Mouse (Mus musculus) forebrain, embryonic 13.5 days (tissue): ENCODE measurements at regions not wholly inside any gene's neighbourhood (a gene's known extent, or its start where the extent isn't known, plus 50 kb on each side); places are given as distances from the start of the nearest gene placed in this dataset.

Experiments used
- ATAC-seq: fragments of 200-750 bp; cut with Nextera tagmentation; 2 replicates; pipeline ENCODE4 v1.8.0; 2017
- H3K27ac ChIP-seq: fragments of 300-500 bp; sonication (generic); 2 replicates; pipeline ENCODE4 v1.5.1; 2015; ENCODE audit warnings: inconsistent platforms, mild to moderate bottlenecking, moderate library complexity
- H3K27me3 ChIP-seq: fragments of 300-500 bp; sonication (generic); 2 replicates; pipeline ENCODE4 v1.6.1; 2015; ENCODE audit warnings: mild to moderate bottlenecking, inconsistent platforms
- H3K36me3 ChIP-seq: fragments of 300-500 bp; sonication (generic); 2 replicates; pipeline ENCODE4 v1.6.1; 2015; ENCODE audit warnings: mild to moderate bottlenecking, inconsistent platforms; ENCODE audit not compliant: poor library complexity, severe bottlenecking
- H3K4me1 ChIP-seq: fragments of 300-500 bp; sonication (generic); 2 replicates; pipeline ENCODE4 v1.6.1; 2015; ENCODE audit warnings: inconsistent platforms
- H3K4me2 ChIP-seq: fragments of 300-500 bp; sonication (generic); 2 replicates; pipeline ENCODE4 v1.6.1; 2015; ENCODE audit warnings: inconsistent platforms, mild to moderate bottlenecking, moderate library complexity
- H3K4me3 ChIP-seq: fragments of 300-500 bp; sonication (generic); 2 replicates; pipeline ENCODE4 v1.5.1; 2015; ENCODE audit warnings: mild to moderate bottlenecking, inconsistent platforms
- H3K9ac ChIP-seq: fragments of 300-500 bp; sonication (generic); 2 replicates; pipeline ENCODE4 v1.6.1; 2015; ENCODE audit warnings: mild to moderate bottlenecking, inconsistent platforms
- H3K9me3 ChIP-seq: fragments of 300-500 bp; sonication (generic); replicated peaks from 2 replicates; pipeline ENCODE4 v1.6.1; 2016; ENCODE audit warnings: inconsistent platforms
- WGBS: fragments of 180-500 bp; shearing (Covaris S2); methylation state at CpG from one replicate; pipeline ENCODE4 v1.1.7; 2015; 5-methylcytosine and 5-hydroxymethylcytosine counted together

- Histone ChIP-seq H3K9ac (no peak overlapping the region), H3K9me3 (no peaks in the 10 kb centered on the region), H3K27me3 (0 out of 2 replicates have a peak, but pooled peaks cover 13% of the 10 kb centered on the region), H3K27ac (no peak overlapping the region), H3K36me3 (no peaks in the 10 kb centered on the region), H3K4me1 (peaks cover 43% of the 10 kb centered on the region), H3K4me3 (no peak overlapping the region), H3K4me2 (no peak overlapping the region)
- 52% methylated on average over 2 of the region's 2 CpGs for WGBS
- no peak for ATAC-seq
Measured at GRCm38 (mm10) chr8:89563544-89563943, 519.6 kb upstream of the Sall1 start.

GRCm38 (mm10) chr8:89562597-89562996 is 518.6 kb upstream of the Sall1 start:
- H3K9me3 ChIP-seq: no peaks in the 10 kb centered on the region
- H3K27ac ChIP-seq: no peak overlapping the region
- peaks cover 33% of the 10 kb centered on the region for H3K4me1 ChIP-seq
- H3K36me3 ChIP-seq: no peaks in the 10 kb centered on the region
- H3K4me3 ChIP-seq: no peak overlapping the region
- H3K9ac ChIP-seq: no peak overlapping the region
- H3K4me2 ChIP-seq: no peak overlapping the region
- WGBS: 68% methylated on average over 8 of the region's 8 CpGs
- 0 out of 2 replicates have a peak, but pooled peaks cover 18% of the 10 kb centered on the region for H3K27me3 ChIP-seq
- no peak for ATAC-seq

DNA sequence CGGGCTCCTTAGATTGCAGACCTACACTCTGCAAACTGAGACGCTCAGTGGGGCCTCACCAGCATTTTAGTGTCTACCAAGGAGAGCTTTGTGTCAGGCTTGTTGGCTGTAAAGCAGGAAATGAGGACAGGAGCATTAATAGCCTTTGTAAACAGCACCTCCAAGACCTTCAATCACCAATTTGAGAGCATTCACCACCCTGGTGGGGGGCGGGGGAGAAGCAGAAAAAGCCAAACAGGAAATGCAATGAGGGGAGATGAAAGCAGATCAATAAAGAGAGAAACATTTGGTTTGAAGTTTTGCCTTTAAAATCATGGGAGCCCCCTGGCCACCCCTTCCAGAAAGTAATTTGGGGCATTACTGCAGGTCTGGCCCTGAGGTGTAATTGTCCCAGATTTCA is 497.3 kb upstream of the Sall1 start:
- no peak overlapping the region for H3K4me3 ChIP-seq
- no peak for ATAC-seq
- no peaks in the 10 kb centered on the region for H3K9me3 ChIP-seq
- H3K4me1 ChIP-seq: no peaks in the 10 kb centered on the region
- no peak overlapping the region for H3K27ac ChIP-seq
- no peaks in the 10 kb centered on the region for H3K36me3 ChIP-seq
- H3K4me2 ChIP-seq: no peak overlapping the region
- WGBS: 39% methylated on average over 3 of the region's 3 CpGs
- no peaks in the 10 kb centered on the region for H3K27me3 ChIP-seq
- no peak overlapping the region for H3K9ac ChIP-seq

DNA sequence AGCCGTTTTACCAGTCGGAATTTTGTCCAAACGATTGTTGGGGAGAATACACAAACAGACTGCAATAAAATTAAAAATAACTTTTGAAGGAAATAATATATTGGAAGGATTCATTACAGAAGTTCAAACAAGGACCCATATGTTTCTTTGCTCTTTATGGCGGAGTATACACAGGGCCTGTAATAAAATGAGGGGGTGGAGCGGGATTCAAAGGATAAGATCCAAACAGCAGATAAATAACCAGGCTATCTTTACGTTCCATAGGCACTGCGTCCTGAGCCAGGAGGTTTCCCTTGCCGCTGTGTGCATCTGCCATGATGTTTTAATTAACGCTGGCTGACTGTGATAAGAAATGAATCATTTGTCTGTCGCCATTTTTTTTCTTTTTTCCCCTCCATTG is 490.6 kb upstream of the Sall1 start:
- H3K36me3 ChIP-seq: no peaks in the 10 kb centered on the region
- no peak for ATAC-seq
- no peak overlapping the region for H3K27ac ChIP-seq
- H3K4me3 ChIP-seq: no peak overlapping the region
- H3K27me3 ChIP-seq: no peaks in the 10 kb centered on the region
- H3K9ac ChIP-seq: no peak overlapping the region
- WGBS: 86% methylated on average over 10 of the region's 10 CpGs
- no peaks in the 10 kb centered on the region for H3K4me1 ChIP-seq
- no peaks in the 10 kb centered on the region for H3K9me3 ChIP-seq
- H3K4me2 ChIP-seq: no peak overlapping the region

GRCm38 (mm10) chr8:89525041-89525440 is 481.1 kb upstream of the Sall1 start:
- H3K36me3 ChIP-seq: no peaks in the 10 kb centered on the region
- H3K4me1 ChIP-seq: no peaks in the 10 kb centered on the region
- no peaks in the 10 kb centered on the region for H3K9me3 ChIP-seq
- no peak overlapping the region for H3K4me3 ChIP-seq
- no peak overlapping the region for H3K27ac ChIP-seq
- no peak for ATAC-seq
- peaks cover 5% of the 10 kb centered on the region; the same call in 1 of the 2 replicates for H3K27me3 ChIP-seq
- WGBS: 92% methylated on average over 6 of the region's 6 CpGs
- H3K9ac ChIP-seq: no peak overlapping the region
- no peak overlapping the region for H3K4me2 ChIP-seq

- no peak overlapping the region for H3K4me2 ChIP-seq
- no peaks in the 10 kb centered on the region for H3K36me3 ChIP-seq
- 88% methylated on average over 3 of the region's 3 CpGs for WGBS
- H3K9me3 ChIP-seq: no peaks in the 10 kb centered on the region
- ATAC-seq: no peak
- no peak overlapping the region for H3K27ac ChIP-seq
- no peaks in the 10 kb centered on the region for H3K4me1 ChIP-seq
- no peaks in the 10 kb centered on the region for H3K27me3 ChIP-seq
- H3K4me3 ChIP-seq: no peak overlapping the region
- H3K9ac ChIP-seq: no peak overlapping the region
Measured at GRCm38 (mm10) chr8:89523336-89523735, 479.4 kb upstream of the Sall1 start.

- no peaks in the 10 kb centered on the region for H3K9me3 ChIP-seq
- no peaks in the 10 kb centered on the region for H3K36me3 ChIP-seq
- no peak overlapping the region for H3K27ac ChIP-seq
- no peaks in the 10 kb centered on the region for H3K27me3 ChIP-seq
- 37% methylated on average over 2 of the region's 2 CpGs for WGBS
- ATAC-seq: no peak
- H3K4me3 ChIP-seq: no peak overlapping the region
- H3K4me1 ChIP-seq: 0 out of 2 replicates have a peak, but pooled peaks cover 7% of the 10 kb centered on the region
- H3K9ac ChIP-seq: no peak overlapping the region
- no peak overlapping the region for H3K4me2 ChIP-seq
Measured at GRCm38 (mm10) chr8:89516602-89517001, 472.6 kb upstream of the Sall1 start.

DNA sequence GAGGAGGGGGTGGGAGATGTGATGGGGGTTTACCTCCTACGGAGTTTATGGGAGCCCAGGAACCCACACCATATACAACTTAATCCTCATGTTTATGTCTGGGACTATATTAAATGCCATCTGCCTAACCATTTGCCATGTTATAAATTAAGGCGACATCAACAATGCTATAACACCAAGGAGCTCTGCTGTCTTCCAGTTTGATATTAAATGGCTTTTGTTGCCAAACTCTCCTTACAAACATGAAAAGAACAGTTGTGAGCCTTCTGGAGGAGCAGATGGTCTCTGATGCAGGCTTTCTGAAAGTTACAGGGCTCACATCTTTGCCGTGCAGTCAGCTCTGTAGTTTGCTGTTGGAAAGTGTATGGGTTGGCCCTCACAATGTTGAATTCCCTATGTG is 470.3 kb upstream of the Sall1 start:
- WGBS: 73% methylated on average over 3 of the region's 3 CpGs
- ATAC-seq: peak; percentile 65; the same call in 1 of the 2 replicates

GRCm38 (mm10) chr8:89507639-89508038 is 463.7 kb upstream of the Sall1 start:
- H3K27me3 ChIP-seq: peaks cover 3% of the 10 kb centered on the region; the same call in 1 of the 2 replicates
- no peak overlapping the region for H3K4me3 ChIP-seq
- 50% methylated on average over 6 of the region's 6 CpGs for WGBS
- H3K4me1 ChIP-seq: no peaks in the 10 kb centered on the region
- no peak overlapping the region for H3K4me2 ChIP-seq
- ATAC-seq: no peak
- no peak overlapping the region for H3K9ac ChIP-seq
- H3K27ac ChIP-seq: no peak overlapping the region
- H3K36me3 ChIP-seq: no peaks in the 10 kb centered on the region
- H3K9me3 ChIP-seq: no peaks in the 10 kb centered on the region

More for the DNA sequence above, 470.3 kb upstream of the Sall1 start:
- Histone ChIP-seq H3K36me3 (no peaks in the 10 kb centered on the region), H3K9me3 (no peaks in the 10 kb centered on the region), H3K4me2 (no peak overlapping the region), H3K9ac (no peak overlapping the region), H3K27ac (no peak overlapping the region), H3K27me3 (no peaks in the 10 kb centered on the region), H3K4me1 (0 out of 2 replicates have a peak, but pooled peaks cover 7% of the 10 kb centered on the region), H3K4me3 (no peak overlapping the region)

GRCm38 (mm10) chr8:89503545-89504234 is 459.7 kb upstream of the Sall1 start:
- H3K4me3 ChIP-seq: no peak overlapping the region
- no peaks in the 10 kb centered on the region for H3K36me3 ChIP-seq
- peaks cover 3% of the 10 kb centered on the region; the same call in 1 of the 2 replicates for H3K27me3 ChIP-seq
- H3K4me2 ChIP-seq: no peak overlapping the region
- no peak overlapping the region for H3K27ac ChIP-seq
- no peaks in the 10 kb centered on the region for H3K4me1 ChIP-seq
- no peak for ATAC-seq
- H3K9ac ChIP-seq: no peak overlapping the region
- H3K9me3 ChIP-seq: no peaks in the 10 kb centered on the region
- 71% methylated on average over 4 of the region's 4 CpGs for WGBS

GRCm38 (mm10) chr8:89503030-89503429 is 459.1 kb upstream of the Sall1 start:
- Histone ChIP-seq H3K27me3 (peaks cover 3% of the 10 kb centered on the region; the same call in 1 of the 2 replicates), H3K4me1 (no peaks in the 10 kb centered on the region), H3K27ac (no peak overlapping the region), H3K9me3 (no peaks in the 10 kb centered on the region), H3K36me3 (no peaks in the 10 kb centered on the region), H3K4me2 (no peak overlapping the region), H3K9ac (no peak overlapping the region), H3K4me3 (no peak overlapping the region)
- no peak for ATAC-seq
- whole genome bisulfite sequencing: 94% methylated on average over 6 of the region's 6 CpGs

DNA sequence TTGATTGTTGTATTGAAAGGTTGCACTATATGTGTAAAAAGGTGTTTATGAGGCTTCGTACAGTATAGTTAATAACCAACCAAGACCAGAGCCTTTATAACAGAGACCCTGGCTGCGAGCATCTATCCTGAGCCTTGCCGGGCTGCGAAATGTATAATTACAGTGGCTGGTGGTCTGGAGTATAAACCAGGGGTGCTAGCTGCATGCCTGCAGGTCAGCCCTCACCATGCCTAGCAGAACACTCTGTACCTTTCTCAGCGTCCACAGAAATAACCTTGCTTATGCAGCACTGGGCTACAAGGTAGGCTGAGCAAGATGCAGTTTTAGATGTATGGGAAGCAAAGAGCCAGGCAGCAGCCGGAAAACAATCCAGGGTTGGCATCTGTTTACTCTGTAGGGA is 457.8 kb upstream of the Sall1 start:
- no peaks in the 10 kb centered on the region for H3K9me3 ChIP-seq
- no peaks in the 10 kb centered on the region for H3K36me3 ChIP-seq
- H3K4me2 ChIP-seq: no peak overlapping the region
- WGBS: 94% methylated on average over 6 of the region's 6 CpGs
- H3K4me3 ChIP-seq: no peak overlapping the region
- peaks cover 3% of the 10 kb centered on the region; the same call in 1 of the 2 replicates for H3K27me3 ChIP-seq
- H3K27ac ChIP-seq: no peak overlapping the region
- H3K4me1 ChIP-seq: no peaks in the 10 kb centered on the region
- ATAC-seq: no peak
- H3K9ac ChIP-seq: no peak overlapping the region

- 87% methylated on average over 6 of the region's 6 CpGs for WGBS
- ATAC-seq: no peak
- H3K4me2 ChIP-seq: no peak overlapping the region
Measured at GRCm38 (mm10) chr8:89499831-89500230, 455.9 kb upstream of the Sall1 start.

More at GRCm38 (mm10) chr8:89499831-89500230, 455.9 kb upstream of the Sall1 start:
- Histone ChIP-seq H3K27me3 (no peaks in the 10 kb centered on the region), H3K4me1 (no peaks in the 10 kb centered on the region), H3K36me3 (no peaks in the 10 kb centered on the region), H3K9ac (no peak overlapping the region), H3K9me3 (no peaks in the 10 kb centered on the region), H3K27ac (no peak overlapping the region), H3K4me3 (no peak overlapping the region)
